Mouse (Mus musculus) spleen, postnatal 14 days (tissue): ENCODE results near the gene Cybc1.

ENCODE experiments used
- DNase-seq, 2 experiments: peaks; one replicate each; pipeline ENCODE4 v3.0.0; 2021 to 2022; ENCODE audit warnings: low spot score in 2 of 2

Cybc1 gene

DNA sequence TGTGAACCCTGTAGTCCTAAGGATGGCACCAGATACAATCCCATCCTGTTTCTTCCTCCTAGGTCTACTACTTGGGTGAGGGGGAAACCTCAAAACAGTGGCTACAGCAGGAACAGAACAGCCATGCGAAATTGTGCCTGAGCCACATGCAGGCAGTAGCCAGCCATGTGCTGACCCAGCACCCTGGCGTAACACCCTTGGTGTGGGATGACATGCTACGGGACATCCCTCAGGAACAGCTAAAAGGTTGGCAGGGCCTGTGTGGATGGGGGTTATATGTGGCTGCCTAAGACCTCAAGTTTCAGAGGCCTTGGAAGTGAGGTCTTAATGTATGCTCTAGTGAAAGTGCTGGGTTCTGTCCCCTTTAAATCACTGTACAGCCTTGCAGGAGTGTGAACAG, 12.3 kb downstream of the Cybc1 start:
- DNase-seq: no peak

DNA sequence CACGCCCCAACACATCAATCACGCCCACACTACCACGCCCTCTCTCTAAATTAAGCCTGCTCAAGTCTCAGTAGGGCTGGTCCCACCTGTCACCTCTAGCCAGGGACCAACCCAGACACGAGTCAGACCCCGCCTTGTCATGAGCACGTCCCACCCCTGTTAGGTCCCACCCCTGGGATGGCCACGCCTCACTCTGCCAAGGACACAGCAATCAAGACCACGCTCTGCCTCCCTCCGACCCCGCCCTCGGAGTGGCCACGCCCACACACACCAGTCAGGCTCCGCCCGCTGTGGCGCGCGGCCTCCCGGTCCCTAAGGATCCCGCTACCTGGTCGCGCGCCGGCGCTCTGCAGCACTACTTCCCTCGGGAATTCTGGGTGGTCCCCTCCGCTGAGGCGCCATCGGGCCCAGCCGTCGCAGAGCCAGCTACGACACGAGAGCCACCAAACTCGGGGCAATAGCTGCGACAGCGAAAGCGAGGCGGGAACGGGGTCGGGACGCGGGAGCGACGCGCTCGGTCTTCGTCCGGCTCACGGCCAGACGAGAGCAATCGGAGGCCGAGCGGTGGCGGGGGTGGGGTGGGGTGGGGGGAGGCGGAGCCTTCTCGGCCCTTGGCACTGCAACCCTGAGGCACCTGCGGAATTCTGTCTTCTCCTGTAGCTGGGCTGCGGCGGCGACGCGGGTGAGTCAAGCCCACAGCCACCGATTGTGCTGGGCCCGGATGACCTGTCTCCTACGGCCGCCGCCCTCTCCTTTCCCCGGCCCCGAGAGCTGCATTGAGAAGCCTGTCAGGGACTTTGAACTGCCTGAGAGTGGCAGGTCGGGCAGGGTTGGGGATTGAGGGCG, 24.7 kb downstream of the Cybc1 start, which contains the start of the genes Hexdc and Ogfod3:
Gene Hexdc, plus strand, starts transcription at position 273 of the 846 bp plus-strand sequence.
Gene Ogfod3, minus strand, starts transcription at position 551 of the 846 bp plus-strand sequence.
- DNase-seq: peak; percentile 90 to 94

DNA sequence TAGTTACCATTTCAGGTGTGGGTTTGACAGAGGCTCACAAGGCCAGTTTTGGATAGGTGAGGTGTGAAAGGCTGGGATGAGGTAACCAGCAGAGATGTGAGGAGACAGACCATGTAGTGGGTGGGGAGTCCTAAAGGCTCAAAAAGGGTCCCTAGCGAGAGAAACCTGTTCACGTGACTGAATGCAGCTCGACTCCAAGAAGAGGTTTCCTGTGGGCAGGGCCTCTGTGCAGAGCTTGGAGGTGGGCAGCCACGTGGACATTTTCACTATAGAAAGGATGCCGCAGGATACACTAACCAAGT, 25.3 kb downstream of the Cybc1 start:
- DNase-seq: no peak

- no peak for DNase-seq
Observed at GRCm38 (mm10) chr11:121201436-121202198, 27.5 kb downstream of the Cybc1 start.

- no peak for DNase-seq
Observed at GRCm38 (mm10) chr11:121200781-121201180, 28.3 kb downstream of the Cybc1 start.

GRCm38 (mm10) chr11:121199851-121200250, 29.3 kb downstream of the Cybc1 start:
- no peak for DNase-seq

- no peak for DNase-seq
Observed at GRCm38 (mm10) chr11:121198622-121199021, 30.5 kb downstream of the Cybc1 start.

- DNase-seq: no peak
Observed at GRCm38 (mm10) chr11:121193415-121193814, 35.7 kb downstream of the Cybc1 start.

GRCm38 (mm10) chr11:121192742-121193141, 36.4 kb downstream of the Cybc1 start:
- no peak for DNase-seq

GRCm38 (mm10) chr11:121189681-121190080, 39.4 kb downstream of the Cybc1 start:
- DNase-seq: no peak

DNA sequence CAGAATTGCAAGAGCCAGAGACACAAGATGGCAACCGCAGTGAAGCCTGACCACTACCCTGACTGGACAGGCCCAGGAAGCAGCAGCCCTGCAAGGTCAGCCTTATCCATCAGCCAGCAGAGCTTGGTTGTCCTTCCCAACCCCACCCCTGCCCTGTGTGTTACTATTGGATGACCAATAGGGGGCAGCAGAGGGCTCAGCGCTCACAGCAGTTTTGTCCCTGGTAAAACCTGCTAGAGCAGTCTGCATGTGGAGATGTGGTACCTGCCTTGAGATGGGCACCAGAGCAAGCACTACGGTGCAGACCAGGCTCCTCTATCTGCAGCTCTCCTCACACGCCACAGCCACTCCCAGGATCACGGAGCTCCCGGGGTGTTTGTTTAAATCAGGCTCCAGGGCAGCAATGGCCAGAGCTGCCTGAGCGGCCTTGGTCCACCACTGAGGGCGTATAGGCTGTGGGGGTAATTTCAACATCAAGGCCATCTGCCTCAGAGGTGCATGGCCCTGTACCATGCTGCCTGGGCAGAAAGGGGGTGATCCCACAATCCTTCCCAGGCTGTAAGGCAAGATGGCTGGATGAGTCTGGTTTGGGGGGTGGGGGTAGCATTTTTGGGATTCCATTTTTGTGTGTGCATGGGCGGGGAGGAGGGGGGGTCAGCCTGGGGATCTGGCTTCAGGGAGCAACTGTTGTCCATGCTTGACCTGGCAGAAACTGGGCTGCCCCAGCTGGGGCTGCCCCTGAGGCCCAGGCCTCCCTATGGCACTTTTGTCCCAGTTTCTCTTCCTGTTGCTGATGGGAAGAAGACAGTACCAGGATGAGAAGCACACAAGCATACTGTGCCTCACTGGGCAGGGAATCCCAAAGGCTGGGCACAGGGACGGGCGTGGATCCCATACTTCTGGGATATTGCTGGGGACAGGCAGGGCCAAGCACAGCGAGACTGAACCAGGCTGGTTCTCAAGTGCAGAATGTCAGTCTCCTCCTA, 52.5 kb downstream of the Cybc1 start:
- DNase-seq: peak in 1 of 2 experiments; percentile 29

GRCm38 (mm10) chr11:121174234-121174633, 54.9 kb downstream of the Cybc1 start:
- no peak for DNase-seq

GRCm38 (mm10) chr11:121173203-121173602, 55.9 kb downstream of the Cybc1 start:
- DNase-seq: no peak
